Mouse (Mus musculus) cerebellum, adult 2 months (tissue): ENCODE measurements around the gene Oca2.

ENCODE experiments used
- CTCF ChIP-seq: fragments of 200-500 bp; IDR thresholded peaks from 2 replicates; pipeline ENCODE4 v1.5.1; 2011; ENCODE audit warnings: low read depth, mild to moderate bottlenecking, control low read depth, low read length, moderate library complexity, borderline replicate concordance; ENCODE audit not compliant: insufficient read depth
- POLR2A ChIP-seq: fragments of 200-500 bp; IDR thresholded peaks from 2 replicates; pipeline ENCODE4 v1.6.1; 2011; ENCODE audit warnings: low read length, control low read depth, borderline replicate concordance; ENCODE audit not compliant: insufficient read depth

GRCm38 (mm10) chr7:56460814-56461520 is 221.4 kb downstream of the Oca2 start:
- TF ChIP-seq POLR2A = no peak
- no peak for TF ChIP-seq CTCF
